Mouse (Mus musculus) cerebellum, adult 2 months (tissue): ENCODE measurements around the gene Lrrc20.

Experiments
- CTCF ChIP-seq: fragments of 200-500 bp; IDR thresholded peaks from 2 replicates; pipeline ENCODE4 v1.5.1; 2011; ENCODE audit warnings: low read depth, mild to moderate bottlenecking, control low read depth, low read length, moderate library complexity, borderline replicate concordance; ENCODE audit not compliant: insufficient read depth
- POLR2A ChIP-seq: fragments of 200-500 bp; IDR thresholded peaks from 2 replicates; pipeline ENCODE4 v1.6.1; 2011; ENCODE audit warnings: low read length, control low read depth, borderline replicate concordance; ENCODE audit not compliant: insufficient read depth

GRCm38 (mm10) chr10:61627938-61628250 is 152.3 kb downstream of the Lrrc20 start:
- no peak for TF ChIP-seq CTCF
- TF ChIP-seq POLR2A, result no peak
